In genomic region chr5:30762815-30763510, GRCm38 (mm10) we compare ENCODE assay signal across 14 mouse cellular contexts. TPM values are rescaled to one million over a fixed set of nuclear protein-coding genes. Genes with fewer than 3 reads are reported as not detected.
A peak's percentile ranks its signal among the peaks of the same experiment; 100 is the strongest.
DNase-seq lines count a peak whose midpoint lies in the region; ATAC-seq lines count a peak whose summit lies in the region.
"Had no signal": no experiment of that assay in that cellular context is flagged by ENCODE, and none has a peak within 500 bp of the region (broad histone marks: within the 10 kb centered on the region; RNA-seq: fewer than 3 reads in every experiment).

No protein-coding gene starts in this region.

- no peaks in the 10 kb centered on the region for H3K36me3 ChIP-seq in neural tube, embryonic 11.5 days (ENCODE audit: control insufficient read depth, insufficient read depth, low read length)
- peaks cover 15% of the 10 kb centered on the region; the same call in 1 of the 2 replicates for H3K36me3 ChIP-seq in forebrain, embryonic 14.5 days (ENCODE audit: control insufficient read depth, insufficient read depth, low read length)
- H3K36me3 ChIP-seq: limb, embryonic 15.5 days had no signal

- peak; percentile 76 for ATAC-seq in neural tube, embryonic 11.5 days (ENCODE audit: insufficient read depth, low FRiP score, low TSS enrichment)
- ATAC-seq in forebrain, embryonic 14.5 days: peak; percentile 84

- no peak overlapping the region for H3K9ac ChIP-seq in neural tube, embryonic 11.5 days (ENCODE audit: low read length)
- peak overlapping the region; percentile 42; the same call in 1 of the 2 replicates for H3K9ac ChIP-seq in forebrain, embryonic 14.5 days (ENCODE audit: low read length)
- H3K9ac ChIP-seq: limb, embryonic 15.5 days had no signal

- H3K9me3 ChIP-seq in neural tube, embryonic 11.5 days (ENCODE audit: control insufficient read depth, low read length): no peaks in the 10 kb centered on the region
- no peaks in the 10 kb centered on the region for H3K9me3 ChIP-seq in forebrain, embryonic 14.5 days (replicated peaks; ENCODE audit: control insufficient read depth, low read length)
- H3K9me3 ChIP-seq: limb, embryonic 15.5 days had no signal

- intact Hi-C loops in left cerebral cortex, postnatal 4 days (cut with DNase I): no loop called here

- H3K4me3 ChIP-seq in neural tube, embryonic 11.5 days (ENCODE audit: low read depth, low read length): no peak overlapping the region
- H3K4me3 ChIP-seq in forebrain, embryonic 14.5 days (ENCODE audit: low read depth, low read length): no peak overlapping the region
- H3K4me3 ChIP-seq: limb, embryonic 15.5 days; megakaryocyte, embryonic 14.5 days had no signal

- H3K4me1 ChIP-seq in neural tube, embryonic 11.5 days (ENCODE audit: control insufficient read depth, insufficient read depth, low read length): peaks cover 10% of the 10 kb centered on the region
- peaks cover 35% of the 10 kb centered on the region for H3K4me1 ChIP-seq in forebrain, embryonic 14.5 days (ENCODE audit: control insufficient read depth, insufficient read depth, low read length)
- H3K4me1 ChIP-seq: megakaryocyte, embryonic 14.5 days had no signal

- peak; percentile 62 for DNase-seq in neural tube, embryonic 11.5 days (ENCODE audit: low spot score)
- DNase-seq in neural tube, embryonic 10.5 days (ENCODE audit: extremely low spot score, low spot score): no peak
- peak; percentile 92 for DNase-seq in forebrain, embryonic 14.5 days (ENCODE audit: low spot score)
- DNase-seq in left cerebral cortex, postnatal 4 days: peak; percentile 38
- peak; percentile 62 for DNase-seq in retina, embryonic 14.5 days (ENCODE audit: low spot score)
- no peak for DNase-seq in urinary bladder, postnatal 4 days (ENCODE audit: low spot score in 2 of 2)
- no peak for DNase-seq in thymus, postnatal 0 days (ENCODE audit: low spot score)
- DNase-seq in c-Kit-positive CD71-positive TER-119-positive erythroid progenitor cells, embryonic 14.5 days (ENCODE audit: low spot score): no peak
- DNase-seq: adrenal gland, adult 8-10 months; cerebellum, adult 8-10 months; spleen, adult 18-20 months had no signal

- H3K27ac ChIP-seq in neural tube, embryonic 11.5 days (ENCODE audit: low read depth, low read length): peak overlapping the region; percentile 70
- peak overlapping the region; percentile 90 for H3K27ac ChIP-seq in forebrain, embryonic 14.5 days (ENCODE audit: low read depth, low read length)
- H3K27ac ChIP-seq: kidney, postnatal 0 days; limb, embryonic 15.5 days had no signal

- WGBS in neural tube, embryonic 11.5 days: 57% methylated on average over 14 of the region's 14 CpGs
- WGBS in forebrain, embryonic 14.5 days: 39% methylated on average over 14 of the region's 14 CpGs

- H3K27me3 ChIP-seq in neural tube, embryonic 11.5 days (ENCODE audit: control insufficient read depth, insufficient read depth, low read length): no peaks in the 10 kb centered on the region
- no peaks in the 10 kb centered on the region for H3K27me3 ChIP-seq in forebrain, embryonic 14.5 days (replicated peaks; ENCODE audit: control insufficient read depth, insufficient read depth, low read length)
- H3K27me3 ChIP-seq: limb, embryonic 15.5 days had no signal

- no peak overlapping the region; the same call in 1 of the 2 replicates for H3K4me2 ChIP-seq in neural tube, embryonic 11.5 days (ENCODE audit: low read depth)
- H3K4me2 ChIP-seq in forebrain, embryonic 14.5 days (ENCODE audit: low read length): peak overlapping the region; percentile 34
- H3K4me2 ChIP-seq: limb, embryonic 15.5 days had no signal

RNA-seq across cellular contexts. Expression of gene Mapre3, which starts 51.5 kb away (rescaled TPM):
- polyA plus RNA-seq in neural tube, embryonic 11.5 days (2014; fragmentation: Nextera tagmentation; extraction: Ambion mirVana): 38.7 and 43.7 TPM in 2 replicates
- polyA plus RNA-seq in forebrain, embryonic 14.5 days (2014; fragmentation: Nextera tagmentation; extraction: Ambion mirVana): 66.1 and 93.3 TPM in 2 replicates
- 100 to 1,000 TPM; 143 to 144 TPM for total RNA-seq in left cerebral cortex, postnatal 4 days (2021)
- polyA plus RNA-seq in thymus, postnatal 0 days (2015; fragmentation: Nextera tagmentation; extraction: Ambion mirVana): 3.4 and 3.8 TPM in 2 replicates

RNA-seq across cellular contexts. Expression of gene Dpysl5, which starts 51.6 kb away (rescaled TPM):
- polyA plus RNA-seq in neural tube, embryonic 11.5 days (2014; fragmentation: Nextera tagmentation; extraction: Ambion mirVana): 102 and 104 TPM in 2 replicates
- 152 and 207 TPM in 2 replicates for polyA plus RNA-seq in forebrain, embryonic 14.5 days (2014; fragmentation: Nextera tagmentation; extraction: Ambion mirVana)
- 100 to 1,000 TPM; 797 to 798 TPM for total RNA-seq in left cerebral cortex, postnatal 4 days (2021)
- polyA plus RNA-seq in thymus, postnatal 0 days (2015; fragmentation: Nextera tagmentation; extraction: Ambion mirVana): 0.13 and 0.23 TPM in 2 replicates

Comparison
In these comparisons a context has a peak if more than half of its experiments do, and no peak if none do; other contexts are left out.
1. DNase-seq: peak in neural tube, embryonic 11.5 days (single experiment), forebrain, embryonic 14.5 days (single experiment), left cerebral cortex, postnatal 4 days (single experiment) and retina, embryonic 14.5 days (single experiment); none in neural tube, embryonic 10.5 days (single experiment), urinary bladder, postnatal 4 days (0 of 2), thymus, postnatal 0 days (single experiment) and c-Kit-positive CD71-positive TER-119-positive erythroid progenitor cells, embryonic 14.5 days (single experiment).
2. RNA of gene Dpysl5, which starts 51.6 kb away (polyA plus RNA-seq): 152 to 207 TPM in forebrain, embryonic 14.5 days and 102 to 104 TPM in neural tube, embryonic 11.5 days; 0.13 to 0.23 TPM in thymus, postnatal 0 days; every median in the first group is over 10 times any median in the second.